Mouse (Mus musculus) cerebellum, postnatal 10 days (tissue): ENCODE data around the gene Gtpbp2.

Experiments
- DNase-seq, 2 experiments: peaks; one replicate each; pipeline ENCODE4 v3.0.0; 2021; ENCODE audit warnings: mixed read lengths in 2 of 2

The Gtpbp2 gene

GRCm38 (mm10) chr17:46160686-46161085, at the start of gene Gtpbp2:
Gene Gtpbp2 (plus strand): TSS chr17:46161032.
- peak; percentile 97 to 98 for DNase-seq

GRCm38 (mm10) chr17:46115489-46115888, 45.3 kb upstream of the Gtpbp2 start:
- DNase-seq: no peak

GRCm38 (mm10) chr17:46116138-46116537, 44.7 kb upstream of the Gtpbp2 start:
- DNase-seq: no peak

GRCm38 (mm10) chr17:46116881-46117280, 44.0 kb upstream of the Gtpbp2 start:
- DNase-seq: no peak

GRCm38 (mm10) chr17:46117623-46118422, 43.0 kb upstream of the Gtpbp2 start:
- no peak for DNase-seq

GRCm38 (mm10) chr17:46118423-46118850, 42.4 kb upstream of the Gtpbp2 start:
- no peak for DNase-seq

GRCm38 (mm10) chr17:46119641-46120040, 41.2 kb upstream of the Gtpbp2 start:
- no peak for DNase-seq

GRCm38 (mm10) chr17:46122791-46123190, 38.0 kb upstream of the Gtpbp2 start:
- DNase-seq: no peak

- no peak for DNase-seq
Measured at GRCm38 (mm10) chr17:46123285-46123684, 37.5 kb upstream of the Gtpbp2 start.

GRCm38 (mm10) chr17:46123953-46124700, 36.7 kb upstream of the Gtpbp2 start:
- no peak for DNase-seq

- no peak for DNase-seq
Measured at GRCm38 (mm10) chr17:46126608-46127007, 34.2 kb upstream of the Gtpbp2 start.

- DNase-seq: no peak
Measured at GRCm38 (mm10) chr17:46127814-46128493, 32.9 kb upstream of the Gtpbp2 start.

- peak in 1 of 2 experiments; percentile 43 for DNase-seq
Measured at GRCm38 (mm10) chr17:46129741-46130498, 30.9 kb upstream of the Gtpbp2 start.

- DNase-seq: peak; percentile 90 to 93
Measured at GRCm38 (mm10) chr17:46132058-46132718, 28.6 kb upstream of the Gtpbp2 start.

- DNase-seq: peak in 1 of 2 experiments; percentile 31
Measured at GRCm38 (mm10) chr17:46132862-46133261, 28.0 kb upstream of the Gtpbp2 start.

- no peak for DNase-seq
Measured at GRCm38 (mm10) chr17:46138563-46139236, 22.1 kb upstream of the Gtpbp2 start.

- no peak for DNase-seq
Measured at GRCm38 (mm10) chr17:46139872-46140271, 21.0 kb upstream of the Gtpbp2 start.

- peak; percentile 66 to 79 for DNase-seq
Measured at GRCm38 (mm10) chr17:46143578-46144423, 17.0 kb upstream of the Gtpbp2 start, which contains the start of gene Rsph9. Gene Rsph9 (minus strand): TSS chr17:46144216.

GRCm38 (mm10) chr17:46152847-46153782, 7.7 kb upstream of the Gtpbp2 start, which contains the start of gene Mad2l1bp:
Gene Mad2l1bp (minus strand): TSS chr17:46153553.
- peak; percentile 91 to 93 for DNase-seq
